Mouse (Mus musculus): Measurements from ENCODE around the gene Tacr2. TPM values are rescaled to one million over a fixed set of nuclear protein-coding genes. Genes with fewer than 3 reads are reported as not detected.

Gene Tacr2
- not detected in 2 replicates for polyA plus RNA-seq (2012)

DNA sequence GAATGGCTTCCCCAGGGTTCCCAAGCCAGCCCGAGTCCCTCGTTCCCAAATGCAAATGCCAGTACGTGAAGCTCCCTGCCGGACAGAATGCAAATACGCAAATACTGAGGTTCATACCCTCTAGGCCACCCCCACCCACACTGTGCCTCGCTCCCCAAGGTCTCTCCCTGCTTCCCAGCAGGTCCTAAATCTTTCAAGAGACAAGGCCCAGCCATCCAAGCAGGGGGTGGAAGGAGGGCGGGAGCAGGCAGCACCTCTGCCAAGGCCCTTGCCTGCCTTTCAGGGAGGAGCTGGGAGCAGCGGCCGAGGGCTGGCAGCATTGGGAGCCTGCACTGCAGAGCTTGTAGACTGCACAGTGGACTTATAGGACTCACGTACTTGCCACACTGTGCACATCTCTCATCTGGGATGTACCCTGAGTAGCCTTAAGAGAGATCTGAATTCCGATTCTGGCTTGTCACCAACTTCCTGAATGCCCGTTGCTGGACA is at the start of gene Tacr2:
Tacr2 (plus strand) TSS at position 439 of the 489 bp plus-strand sequence.
- Histone ChIP-seq H3K4me1 (ENCODE audit: control insufficient read depth) (peaks cover 6% of the 10 kb centered on the region; the same call in 1 of the 2 replicates), H3K36me3 (ENCODE audit: control insufficient read depth) (no peaks in the 10 kb centered on the region), H3K27me3 (ENCODE audit: control insufficient read depth) (no peaks in the 10 kb centered on the region; the same call in none of the 2 replicates), H3K9me3 (ENCODE audit: control insufficient read depth, low read length) (no peaks in the 10 kb centered on the region), H3K4me3 (replicated peaks) (no peak within 1 kb of the TSS)
- no peak for TF ChIP-seq TAL1 (IDR thresholded peaks at IDR 0.05; ENCODE audit: low read length)
- TF ChIP-seq GATA1 (IDR thresholded peaks at IDR 0.05; ENCODE audit: low read length): no peak

DNA sequence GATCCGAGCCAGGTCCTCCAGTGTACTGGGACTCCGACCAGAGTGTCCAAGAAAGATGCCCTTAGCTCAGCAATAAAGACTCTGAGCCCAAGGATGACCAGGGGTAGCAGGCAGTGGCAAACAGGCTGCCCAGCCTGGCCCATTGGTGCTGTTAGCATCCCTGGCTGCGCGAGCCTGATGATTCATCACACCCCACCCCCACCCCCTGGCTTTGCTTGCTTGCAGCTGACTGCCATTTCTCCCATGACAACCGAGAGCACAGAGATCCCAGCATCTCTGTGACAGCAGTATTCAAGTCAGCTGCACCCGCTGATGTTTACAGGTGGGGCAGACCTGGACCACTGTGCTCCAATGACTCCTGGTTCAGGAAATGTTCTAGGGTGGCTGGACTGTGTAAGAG is 49.7 kb upstream of the Tacr2 start:
- Histone ChIP-seq H3K36me3 (ENCODE audit: control insufficient read depth) (peaks cover 29% of the 10 kb centered on the region), H3K4me3 (replicated peaks) (no peak overlapping the region), H3K4me1 (ENCODE audit: control insufficient read depth) (no peaks in the 10 kb centered on the region; the same call in 1 of the 2 replicates), H3K27me3 (ENCODE audit: control insufficient read depth) (peaks cover 4% of the 10 kb centered on the region), H3K9me3 (ENCODE audit: control insufficient read depth, low read length) (peaks cover 3% of the 10 kb centered on the region)
- no peak for TF ChIP-seq GATA1 (IDR thresholded peaks at IDR 0.05; ENCODE audit: low read length)
- TF ChIP-seq TAL1 (IDR thresholded peaks at IDR 0.05; ENCODE audit: low read length): no peak

DNA sequence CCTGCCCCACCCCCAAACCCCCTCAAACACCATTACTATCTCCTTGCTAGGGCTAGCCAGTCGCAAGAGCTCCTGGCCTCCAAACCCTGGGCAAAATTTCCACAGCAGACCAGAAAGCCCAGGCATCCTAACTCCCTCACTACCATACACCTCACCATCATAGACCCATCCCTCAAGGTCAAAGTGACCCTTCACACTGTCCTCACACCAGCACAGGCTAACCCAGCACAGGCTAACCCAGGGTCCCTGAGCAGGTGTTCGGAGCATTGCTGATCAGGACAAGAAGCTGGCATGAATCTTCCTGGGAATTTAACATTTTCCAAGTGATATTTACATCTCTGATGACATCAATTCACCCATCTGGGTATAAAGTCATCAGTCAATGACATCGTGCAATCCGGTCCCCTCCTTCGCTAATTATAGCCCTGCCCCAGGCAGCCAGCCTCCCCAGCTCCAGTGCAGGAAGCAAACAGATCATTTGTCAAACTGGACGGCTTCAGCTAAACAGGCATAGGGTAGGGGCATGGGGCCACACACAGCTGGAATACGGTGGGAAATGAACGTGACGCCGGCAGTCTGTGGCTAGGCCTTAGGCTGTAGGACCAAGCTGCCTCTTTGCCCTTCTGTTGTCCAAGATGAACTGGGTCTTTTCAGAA is 43.9 kb upstream of the Tacr2 start:
- peaks cover 5% of the 10 kb centered on the region for H3K9me3 ChIP-seq (ENCODE audit: control insufficient read depth, low read length)
- no peak for TF ChIP-seq TAL1 (IDR thresholded peaks at IDR 0.05; ENCODE audit: low read length)
- no peak for TF ChIP-seq GATA1 (IDR thresholded peaks at IDR 0.05; ENCODE audit: low read length)
- H3K4me1 ChIP-seq (ENCODE audit: control insufficient read depth): peaks cover 11% of the 10 kb centered on the region
- H3K27me3 ChIP-seq (ENCODE audit: control insufficient read depth): peaks cover 4% of the 10 kb centered on the region
- peaks cover 4% of the 10 kb centered on the region; the same call in 1 of the 2 replicates for H3K36me3 ChIP-seq (ENCODE audit: control insufficient read depth)
- no peak overlapping the region for H3K4me3 ChIP-seq (replicated peaks)

DNA sequence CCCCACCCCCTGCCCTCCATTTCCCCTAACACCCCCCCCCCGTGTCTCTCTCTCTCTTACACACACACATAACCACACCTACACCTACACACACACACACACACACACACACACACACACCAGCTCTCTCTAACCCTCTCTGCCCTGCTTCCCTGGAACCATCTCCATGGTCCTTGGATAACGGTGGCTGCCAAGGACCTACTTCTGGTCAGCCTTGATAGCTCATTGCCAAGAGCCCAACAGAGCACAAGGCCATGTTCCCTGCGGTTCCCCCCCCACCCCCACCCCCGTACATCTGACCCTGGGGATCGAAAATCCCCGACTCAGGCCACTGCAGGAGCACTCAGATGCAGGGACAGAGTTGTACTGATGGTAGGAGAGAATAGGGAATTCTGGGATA is 40.9 kb upstream of the Tacr2 start:
- H3K4me3 ChIP-seq (replicated peaks): no peak overlapping the region
- H3K27me3 ChIP-seq (ENCODE audit: control insufficient read depth): peaks cover 4% of the 10 kb centered on the region
- no peak for TF ChIP-seq GATA1 (IDR thresholded peaks at IDR 0.05; ENCODE audit: low read length)

DNA sequence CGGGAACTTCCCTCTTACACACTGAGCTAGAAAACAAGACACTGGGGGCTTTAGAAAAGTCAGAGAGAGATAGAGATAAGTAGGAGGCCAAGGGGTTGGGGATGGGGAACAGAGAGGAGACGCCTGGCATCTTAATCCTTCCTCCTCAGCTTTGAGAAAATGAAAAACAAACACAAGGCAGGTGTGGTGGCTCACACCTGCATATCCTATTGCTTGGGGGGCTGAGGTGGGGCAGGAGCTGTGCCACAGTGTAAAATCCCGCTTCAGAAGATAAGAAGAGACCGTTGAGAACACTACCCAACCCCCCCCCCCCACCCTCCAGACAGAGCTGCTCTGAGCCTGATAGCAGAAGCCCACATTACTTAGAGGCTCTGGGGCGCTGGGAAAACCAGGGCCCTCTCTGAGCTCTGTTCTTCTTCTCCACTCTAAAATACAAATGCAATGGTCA is 37.0 kb upstream of the Tacr2 start:
- TF ChIP-seq TAL1 (IDR thresholded peaks at IDR 0.05; ENCODE audit: low read length) (no peak), GATA1 (IDR thresholded peaks at IDR 0.05; ENCODE audit: low read length) (no peak)
- Histone ChIP-seq H3K4me1 (ENCODE audit: control insufficient read depth) (peaks cover 75% of the 10 kb centered on the region), H3K9me3 (ENCODE audit: control insufficient read depth, low read length) (no peaks in the 10 kb centered on the region), H3K27me3 (ENCODE audit: control insufficient read depth) (no peaks in the 10 kb centered on the region), H3K36me3 (ENCODE audit: control insufficient read depth) (peaks cover 8% of the 10 kb centered on the region), H3K4me3 (replicated peaks) (peak overlapping the region; percentile 44)

More for the DNA sequence above, 40.9 kb upstream of the Tacr2 start:
- H3K4me1 ChIP-seq (ENCODE audit: control insufficient read depth): peaks cover 40% of the 10 kb centered on the region
- peaks cover 6% of the 10 kb centered on the region; the same call in 1 of the 2 replicates for H3K36me3 ChIP-seq (ENCODE audit: control insufficient read depth)
- H3K9me3 ChIP-seq (ENCODE audit: control insufficient read depth, low read length): peaks cover 5% of the 10 kb centered on the region

DNA sequence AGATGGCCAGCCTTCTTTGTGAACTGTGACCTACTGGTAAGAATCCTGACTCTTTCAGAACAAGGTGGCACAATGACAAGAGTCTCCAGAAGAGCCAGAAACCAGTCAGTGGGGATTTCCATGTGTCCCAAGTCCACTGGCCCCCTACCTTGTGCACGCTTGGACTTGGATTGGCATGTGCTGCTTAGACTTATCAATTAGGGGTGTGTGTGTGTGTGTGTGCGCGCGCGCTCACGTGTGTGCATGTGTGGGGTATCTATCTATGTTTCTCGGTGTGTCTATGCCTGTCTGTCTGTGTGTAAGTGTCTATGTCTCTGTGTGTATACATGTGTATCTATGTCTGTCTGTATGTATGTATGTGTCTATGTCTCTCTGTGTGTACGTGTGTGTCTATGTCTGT is 36.6 kb upstream of the Tacr2 start:
- peak overlapping the region; percentile 44 for H3K4me3 ChIP-seq (replicated peaks)
- peaks cover 78% of the 10 kb centered on the region for H3K4me1 ChIP-seq (ENCODE audit: control insufficient read depth)

DNA sequence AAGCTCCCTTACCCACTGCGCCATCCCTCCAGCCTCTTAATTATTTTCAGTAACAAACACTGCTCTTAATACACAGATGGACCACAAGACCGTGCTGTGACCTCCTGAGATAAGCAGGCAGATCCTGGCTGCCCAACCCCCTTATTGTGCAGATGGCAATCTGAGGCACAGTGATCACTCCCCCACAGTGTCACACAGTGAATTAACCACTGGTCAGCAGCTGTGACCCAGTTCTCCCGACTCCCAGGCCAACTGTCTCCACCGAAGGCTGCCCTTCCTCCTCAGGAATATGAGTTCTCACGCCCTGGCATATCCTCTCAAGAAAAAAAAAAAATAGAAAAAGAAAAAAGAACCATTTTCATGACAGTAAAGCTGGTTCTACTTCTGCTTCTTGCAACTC is 35.6 kb upstream of the Tacr2 start:
- H3K9me3 ChIP-seq (ENCODE audit: control insufficient read depth, low read length): no peaks in the 10 kb centered on the region
- peaks cover 8% of the 10 kb centered on the region for H3K36me3 ChIP-seq (ENCODE audit: control insufficient read depth)
- H3K4me1 ChIP-seq (ENCODE audit: control insufficient read depth): peaks cover 86% of the 10 kb centered on the region
- TF ChIP-seq TAL1 (IDR thresholded peaks at IDR 0.05; ENCODE audit: low read length) (peak; percentile 45; the same call in 2 of the 3 replicates), GATA1 (IDR thresholded peaks at IDR 0.05; ENCODE audit: low read length) (peak; percentile 45; the same call in 1 of the 2 replicates)
- H3K27me3 ChIP-seq (ENCODE audit: control insufficient read depth): no peaks in the 10 kb centered on the region
- H3K4me3 ChIP-seq (replicated peaks): peak overlapping the region; percentile 44

More for the DNA sequence above, 36.6 kb upstream of the Tacr2 start:
- no peak for TF ChIP-seq GATA1 (IDR thresholded peaks at IDR 0.05; ENCODE audit: low read length)
- TF ChIP-seq TAL1 (IDR thresholded peaks at IDR 0.05; ENCODE audit: low read length): no peak
- Histone ChIP-seq H3K36me3 (ENCODE audit: control insufficient read depth) (peaks cover 8% of the 10 kb centered on the region), H3K9me3 (ENCODE audit: control insufficient read depth, low read length) (no peaks in the 10 kb centered on the region), H3K27me3 (ENCODE audit: control insufficient read depth) (no peaks in the 10 kb centered on the region)

DNA sequence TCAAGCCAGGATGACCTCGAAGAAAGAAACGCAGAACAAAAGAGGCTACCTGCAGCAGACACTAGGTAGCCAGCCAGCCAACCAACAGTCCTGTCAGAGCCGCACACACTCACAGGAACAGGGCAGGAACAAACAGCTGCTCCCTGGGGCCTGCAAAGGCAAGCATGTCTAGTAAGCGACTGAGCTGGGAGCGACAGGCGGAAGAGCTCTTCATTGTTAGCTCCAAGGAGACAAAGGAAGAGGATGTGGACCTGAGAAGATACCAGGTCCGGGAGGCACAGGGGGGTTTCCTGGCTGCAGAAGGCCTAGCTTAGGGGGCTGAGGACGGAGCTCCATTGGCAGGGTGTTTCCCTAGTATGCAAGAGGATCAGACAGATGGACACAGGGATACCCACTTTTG is 35.0 kb upstream of the Tacr2 start:
- no peak overlapping the region for H3K4me3 ChIP-seq (replicated peaks)
- H3K4me1 ChIP-seq (ENCODE audit: control insufficient read depth): peaks cover 92% of the 10 kb centered on the region

DNA sequence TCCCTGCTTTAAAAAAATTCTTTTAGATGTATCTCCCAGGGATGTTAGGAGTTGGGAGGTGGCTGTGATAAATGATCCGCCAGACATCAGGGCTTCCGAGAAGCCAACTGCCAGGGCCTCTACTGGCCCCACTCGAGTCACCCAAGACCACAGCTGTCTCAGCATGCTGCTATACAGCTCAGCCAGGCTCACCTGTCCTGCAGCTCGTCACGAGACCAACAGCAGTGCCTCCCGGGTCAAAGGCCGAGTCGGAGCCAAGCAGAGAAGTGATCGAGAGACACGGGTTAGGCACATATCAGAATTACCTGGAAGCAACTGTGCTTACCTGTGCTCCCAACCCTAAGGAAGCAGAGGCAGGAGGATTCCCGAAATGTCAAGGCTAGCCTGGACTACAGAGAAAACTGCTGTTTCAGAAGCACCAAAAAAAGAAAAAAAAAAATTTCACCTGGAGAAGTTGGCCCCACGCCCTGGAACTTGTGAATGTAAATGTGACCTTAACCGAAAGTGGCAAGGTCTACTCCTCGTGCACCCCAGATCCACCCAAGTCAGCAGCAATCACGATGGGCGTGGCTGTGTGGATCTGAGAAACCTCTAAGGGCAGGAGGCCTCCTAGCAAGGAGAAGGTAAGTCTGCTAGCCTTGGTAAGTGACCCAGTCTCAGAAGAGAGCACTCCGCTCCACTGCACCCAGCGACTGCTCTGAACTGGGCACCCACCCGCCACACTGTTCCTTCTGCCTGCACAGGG is 34.0 kb upstream of the Tacr2 start:
- Histone ChIP-seq H3K27me3 (ENCODE audit: control insufficient read depth) (no peaks in the 10 kb centered on the region), H3K4me3 (replicated peaks) (no peak overlapping the region), H3K4me1 (ENCODE audit: control insufficient read depth) (peaks cover 93% of the 10 kb centered on the region), H3K9me3 (ENCODE audit: control insufficient read depth, low read length) (no peaks in the 10 kb centered on the region), H3K36me3 (ENCODE audit: control insufficient read depth) (peaks cover 5% of the 10 kb centered on the region)
- no peak for TF ChIP-seq GATA1 (IDR thresholded peaks at IDR 0.05; ENCODE audit: low read length)
- TF ChIP-seq TAL1 (IDR thresholded peaks at IDR 0.05; ENCODE audit: low read length): no peak

More for the DNA sequence above, 35.0 kb upstream of the Tacr2 start:
- H3K9me3 ChIP-seq (ENCODE audit: control insufficient read depth, low read length): no peaks in the 10 kb centered on the region
- H3K27me3 ChIP-seq (ENCODE audit: control insufficient read depth): no peaks in the 10 kb centered on the region
- peaks cover 8% of the 10 kb centered on the region for H3K36me3 ChIP-seq (ENCODE audit: control insufficient read depth)
- TF ChIP-seq GATA1 (IDR thresholded peaks at IDR 0.05; ENCODE audit: low read length): no peak
- TF ChIP-seq TAL1 (IDR thresholded peaks at IDR 0.05; ENCODE audit: low read length): no peak
